Mouse (Mus musculus): ENCODE measurements around the gene Phf24. TPM values are rescaled to one million over a fixed set of nuclear protein-coding genes. Genes with fewer than 3 reads are reported as not detected.

The Phf24 gene
- total and polyA plus RNA-seq, 3 experiments: 0.31 to 0.92 TPM; not detected in 1

GRCm38 (mm10) chr4:42872746-42873435 is 43.6 kb upstream of the Phf24 start:
- Histone ChIP-seq H3K4me1 (ENCODE audit: control insufficient read depth in 1 of 2, insufficient read depth in 2 of 2, low read length in 2 of 2) (no peaks in the 10 kb centered on the region; a peak in 1 of 4 replicates), H3K4me3 (ENCODE audit: control insufficient read depth in 1 of 2, insufficient read depth in 1 of 2, low read depth in 2 of 2, low read length in 2 of 2) (no peak overlapping the region), H3K27me3 (ENCODE audit: control insufficient read depth in 1 of 2, insufficient read depth in 2 of 2, low read length in 2 of 2) (no peaks in the 10 kb centered on the region), H3K36me3 (ENCODE audit: control insufficient read depth in 1 of 2, insufficient read depth in 2 of 2, low read length in 2 of 2) (no peaks in the 10 kb centered on the region), H3K9me3 (replicated peaks; ENCODE audit: insufficient read depth, low read length) (no peaks in the 10 kb centered on the region), H3K27ac (ENCODE audit: control insufficient read depth, low read depth, low read length) (no peak overlapping the region), H3K9ac (ENCODE audit: control insufficient read depth, low read depth, low read length, poor library complexity, severe bottlenecking) (no peak overlapping the region), H3K79me2 (ENCODE audit: control insufficient read depth, insufficient read depth, low read length, poor library complexity) (no peaks in the 10 kb centered on the region)
- DNase-seq (ENCODE audit: low read depth, low spot score): peak; percentile 1
- TF ChIP-seq USF1 (IDR thresholded peaks at IDR 0.05; ENCODE audit: low read depth, low read length) (no peak), TCF12 (IDR thresholded peaks at IDR 0.05; ENCODE audit: low read depth, low read length) (no peak), JUND (IDR thresholded peaks at IDR 0.05; ENCODE audit: low read depth, low read length) (no peak), POLR2AphosphoS2 (IDR thresholded peaks at IDR 0.05; ENCODE audit: low read length) (no peak), MAX (IDR thresholded peaks at IDR 0.05; ENCODE audit: low read length) (no peak), CHD2 (IDR thresholded peaks at IDR 0.05; ENCODE audit: low read length) (no peak)

GRCm38 (mm10) chr4:42874134-42874533 is 42.3 kb upstream of the Phf24 start, which contains the start of gene Fam205c:
Fam205c (minus strand) TSS chr4:42874234.
- H3K27ac ChIP-seq (ENCODE audit: control insufficient read depth, low read depth, low read length): no peak within 1 kb of the TSS
- H3K9ac ChIP-seq (ENCODE audit: control insufficient read depth, low read depth, low read length, poor library complexity, severe bottlenecking): no peak within 1 kb of the TSS
- H3K4me3 ChIP-seq (ENCODE audit: control insufficient read depth in 1 of 2, insufficient read depth in 1 of 2, low read depth in 2 of 2, low read length in 2 of 2): no peak within 1 kb of the TSS
- TF ChIP-seq E2F4 (IDR thresholded peaks at IDR 0.05; ENCODE audit: borderline replicate concordance, low read depth, low read length): no peak
- no peaks in the 10 kb centered on the region for H3K27me3 ChIP-seq (ENCODE audit: control insufficient read depth in 1 of 2, insufficient read depth in 2 of 2, low read length in 2 of 2)
- no peaks in the 10 kb centered on the region for H3K36me3 ChIP-seq (ENCODE audit: control insufficient read depth in 1 of 2, insufficient read depth in 2 of 2, low read length in 2 of 2)
- DNase-seq (ENCODE audit: low read depth, low spot score): peak; percentile 1
- H3K4me1 ChIP-seq (ENCODE audit: control insufficient read depth in 1 of 2, insufficient read depth in 2 of 2, low read length in 2 of 2): no peaks in the 10 kb centered on the region; a peak in 1 of 4 replicates
- H3K9me3 ChIP-seq (replicated peaks; ENCODE audit: insufficient read depth, low read length): no peaks in the 10 kb centered on the region
- H3K79me2 ChIP-seq (ENCODE audit: control insufficient read depth, insufficient read depth, low read length, poor library complexity): no peaks in the 10 kb centered on the region

DNA sequence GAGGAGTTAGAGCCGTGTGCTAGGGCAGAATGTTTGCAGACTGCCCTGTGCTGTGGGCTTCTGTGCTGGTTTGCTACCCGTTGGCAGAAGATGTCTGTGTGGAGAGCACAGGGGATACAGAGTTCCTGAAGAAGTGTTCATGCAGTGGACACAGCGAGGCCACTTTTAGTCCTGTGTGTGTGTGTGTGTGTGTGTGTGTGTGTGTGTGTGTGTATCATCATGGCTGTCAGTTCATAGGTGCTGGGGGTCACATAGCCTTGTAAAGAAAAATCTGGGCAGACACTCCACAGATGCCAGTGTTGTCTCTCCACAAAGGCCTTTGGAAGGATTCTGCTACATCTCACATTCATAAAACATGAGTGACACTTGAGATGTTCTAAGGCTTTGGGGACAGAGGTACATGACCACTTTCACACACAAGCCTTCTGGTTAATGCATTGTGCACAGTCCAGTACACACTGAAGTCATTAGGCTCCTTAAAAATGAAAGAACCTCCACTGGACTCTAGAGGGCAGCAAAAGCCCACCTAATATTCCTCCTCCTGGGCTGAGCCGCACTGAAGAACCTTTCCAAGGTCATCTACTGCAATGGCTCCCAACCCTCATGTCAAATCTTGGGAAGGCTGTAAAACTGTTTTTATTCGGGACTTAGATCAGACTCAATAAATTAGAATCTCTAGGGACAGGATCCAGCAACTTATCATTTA is 39.7 kb upstream of the Phf24 start:
- Histone ChIP-seq H3K9me3 (replicated peaks; ENCODE audit: insufficient read depth, low read length) (no peaks in the 10 kb centered on the region), H3K27me3 (ENCODE audit: control insufficient read depth in 1 of 2, insufficient read depth in 2 of 2, low read length in 2 of 2) (no peaks in the 10 kb centered on the region), H3K9ac (ENCODE audit: control insufficient read depth, low read depth, low read length, poor library complexity, severe bottlenecking) (no peak overlapping the region), H3K36me3 (ENCODE audit: control insufficient read depth in 1 of 2, insufficient read depth in 2 of 2, low read length in 2 of 2) (peaks cover 0 to 5% of the 10 kb centered on the region in 2 experiments; a peak in 2 of 4 replicates), H3K27ac (ENCODE audit: control insufficient read depth, low read depth, low read length) (no peak overlapping the region), H3K4me1 (ENCODE audit: control insufficient read depth in 1 of 2, insufficient read depth in 2 of 2, low read length in 2 of 2) (no peaks in the 10 kb centered on the region; a peak in 2 of 4 replicates), H3K4me3 (ENCODE audit: control insufficient read depth in 1 of 2, insufficient read depth in 1 of 2, low read depth in 2 of 2, low read length in 2 of 2) (no peak overlapping the region), H3K79me2 (ENCODE audit: control insufficient read depth, insufficient read depth, low read length, poor library complexity) (no peaks in the 10 kb centered on the region)
- TF ChIP-seq CTCF (IDR thresholded peaks at IDR 0.05 in 2 of 3, conservative IDR thresholded peaks at IDR 0.05 in 1 of 3; ENCODE audit: control insufficient read depth in 1 of 3, insufficient read depth in 1 of 3, low read depth in 2 of 3, low read length in 3 of 3, poor library complexity in 1 of 3, severe bottlenecking in 1 of 3) (peak; percentile 40 to 70 (median 63)), ZNF384 (IDR thresholded peaks at IDR 0.05; ENCODE audit: low read depth, low read length) (no peak), SMC3 (IDR thresholded peaks at IDR 0.05; ENCODE audit: low read depth, low read length) (peak; percentile 63), ZC3H11A (IDR thresholded peaks at IDR 0.05; ENCODE audit: low read depth, low read length) (peak; percentile 62), RAD21 (IDR thresholded peaks at IDR 0.05; ENCODE audit: low read depth, low read length) (peak; percentile 76)
- peak; percentile 74 for DNase-seq (ENCODE audit: low read depth, low spot score)

Data from MEL (cell line).